Mouse (Mus musculus) E14TG2a.4 (cell line): ENCODE measurements around the gene Cdyl2.

Source experiments
- CTCF ChIP-seq: conservative IDR thresholded peaks from 2 replicates; pipeline ENCODE4 v1.5.1; 2014; ENCODE audit warnings: low read length
- NANOG ChIP-seq: IDR thresholded peaks from 2 replicates; pipeline ENCODE4 v1.6.1; 2014; ENCODE audit warnings: borderline replicate concordance, low read length, mixed read lengths
- POU5F1 ChIP-seq: IDR thresholded peaks from 2 replicates; pipeline ENCODE4 v1.6.1; 2014; ENCODE audit warnings: low read length, borderline replicate concordance

- TF ChIP-seq CTCF: no peak
- TF ChIP-seq NANOG: no peak
- TF ChIP-seq POU5F1: no peak
Observed at GRCm38 (mm10) chr8:116732684-116733647, at the start of gene Cdyl2.
